Mouse (Mus musculus) liver, embryonic 15.5 days (tissue): ENCODE measurements around the gene Gm5127. TPM values are rescaled to one million over a fixed set of nuclear protein-coding genes. Genes with fewer than 3 reads are reported as not detected.

Experiments
- ATAC-seq: fragments of 200-750 bp; cut with Nextera tagmentation; 2 replicates; pipeline ENCODE4 v1.8.0; 2017; ENCODE audit warnings: moderate number of reproducible peaks, mild to moderate bottlenecking, moderate library complexity; ENCODE audit not compliant: insufficient read depth
- H3K27ac ChIP-seq: fragments of 300-500 bp; sonication (generic); replicated peaks from 2 replicates; pipeline ENCODE4 v1.5.1; 2015; ENCODE audit warnings: mild to moderate bottlenecking, inconsistent platforms
- H3K27me3 ChIP-seq: fragments of 300-500 bp; sonication (generic); 2 replicates; pipeline ENCODE4 v1.6.1; 2015; ENCODE audit warnings: mild to moderate bottlenecking, inconsistent platforms
- H3K36me3 ChIP-seq: fragments of 300-500 bp; sonication (generic); replicated peaks from 2 replicates; pipeline ENCODE4 v1.6.1; 2015; ENCODE audit warnings: moderate library complexity, mild to moderate bottlenecking, inconsistent platforms
- H3K4me1 ChIP-seq: fragments of 300-500 bp; sonication (generic); replicated peaks from 2 replicates; pipeline ENCODE4 v1.6.1; 2015; ENCODE audit warnings: inconsistent platforms
- H3K4me2 ChIP-seq: fragments of 300-500 bp; sonication (generic); 2 replicates; pipeline ENCODE4 v1.6.1; 2015; ENCODE audit warnings: moderate library complexity, mild to moderate bottlenecking, inconsistent platforms
- H3K4me3 ChIP-seq: fragments of 300-500 bp; sonication (generic); replicated peaks from 2 replicates; pipeline ENCODE4 v1.5.1; 2015; ENCODE audit warnings: mild to moderate bottlenecking, inconsistent platforms
- H3K9ac ChIP-seq: fragments of 300-500 bp; sonication (generic); 2 replicates; pipeline ENCODE4 v1.6.1; 2015; ENCODE audit warnings: moderate library complexity, mild to moderate bottlenecking, inconsistent platforms
- H3K9me3 ChIP-seq: fragments of 300-500 bp; sonication (generic); replicated peaks from 2 replicates; pipeline ENCODE4 v1.6.1; 2016; ENCODE audit warnings: inconsistent platforms
- WGBS: fragments of 180-500 bp; shearing (Covaris S2); methylation state at CpG from one replicate; pipeline ENCODE4 v1.1.7; 2015; ENCODE audit warnings: mixed read lengths; ENCODE audit not compliant: insufficient replicate concordance; 5-methylcytosine and 5-hydroxymethylcytosine counted together
- microRNA-seq: library from miRNA; unstranded; fragments of <30 nt; microRNA quantifications from one replicate; pipeline ENCODE4, GENCODE M21; 2016
- polyA plus RNA-seq: library from polyadenylated mRNA; unstranded; fragments of >200 nt; fragmentation: Nextera tagmentation; extraction: Ambion mirVana; gene quantifications from 2 replicates; pipeline ENCODE4 v1.2.1, GENCODE M21; 2015

Gm5127 gene
- polyA plus RNA-seq, 1 experiment from 2014 or later = not detected

GRCm38 (mm10) chrX:106628514-106628913 lies 45.5 kb downstream of the Gm5127 start:
- H3K4me2 ChIP-seq = no peak overlapping the region
- no peaks in the 10 kb centered on the region for H3K36me3 ChIP-seq
- H3K4me1 ChIP-seq = no peaks in the 10 kb centered on the region
- no peaks in the 10 kb centered on the region for H3K9me3 ChIP-seq
- no peak for ATAC-seq
- H3K9ac ChIP-seq = no peak overlapping the region
- H3K27me3 ChIP-seq = no peaks in the 10 kb centered on the region
- 35% methylated on average over 1 of the region's 1 CpGs for WGBS
- H3K4me3 ChIP-seq = no peak overlapping the region
- no peak overlapping the region for H3K27ac ChIP-seq

GRCm38 (mm10) chrX:106633543-106633942 lies 50.6 kb downstream of the Gm5127 start:
- Histone ChIP-seq H3K27me3 (no peaks in the 10 kb centered on the region), H3K36me3 (no peaks in the 10 kb centered on the region), H3K9me3 (no peaks in the 10 kb centered on the region), H3K9ac (no peak overlapping the region), H3K27ac (no peak overlapping the region), H3K4me1 (no peaks in the 10 kb centered on the region), H3K4me3 (no peak overlapping the region), H3K4me2 (no peak overlapping the region)
- ATAC-seq = no peak

DNA sequence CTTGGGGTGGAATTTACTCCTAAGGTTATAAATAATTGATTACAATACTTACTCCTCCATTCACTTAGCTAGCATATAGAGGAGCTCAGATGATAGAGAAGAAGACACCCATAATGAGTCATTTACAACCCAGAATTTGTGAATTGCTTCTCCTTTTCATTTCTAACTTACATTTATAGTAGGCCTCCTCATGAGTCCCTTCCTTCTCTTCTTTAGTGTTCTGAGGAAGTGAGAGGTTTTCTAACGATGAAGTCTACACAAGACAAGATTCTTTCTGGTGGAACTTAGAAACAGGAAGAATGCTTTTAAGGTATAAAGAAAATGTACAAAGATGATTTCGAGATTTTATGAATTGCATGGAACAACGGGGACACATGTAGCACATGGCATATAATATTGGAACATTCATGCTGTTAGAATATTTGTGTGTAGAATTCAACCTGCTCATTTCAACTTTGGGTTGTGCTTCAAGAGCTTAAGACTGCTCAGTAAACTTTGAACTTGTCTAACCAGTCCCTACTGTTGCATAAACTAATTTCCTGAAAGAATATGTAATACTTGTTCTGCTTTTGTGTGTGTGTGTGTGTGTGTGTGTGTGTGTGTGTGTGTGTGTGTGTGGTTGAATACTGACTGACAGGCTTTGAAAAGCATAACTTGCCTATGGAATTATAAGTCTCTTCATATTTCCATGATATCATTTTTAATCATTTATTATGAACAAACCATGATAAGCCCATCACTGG lies 52.0 kb downstream of the Gm5127 start:
- 44% methylated on average over 3 of the region's 3 CpGs for WGBS
- no peak overlapping the region for H3K4me2 ChIP-seq
- no peak overlapping the region for H3K9ac ChIP-seq
- no peaks in the 10 kb centered on the region for H3K36me3 ChIP-seq
- H3K9me3 ChIP-seq = no peaks in the 10 kb centered on the region
- H3K4me1 ChIP-seq = no peaks in the 10 kb centered on the region
- H3K4me3 ChIP-seq = no peak overlapping the region
- ATAC-seq = no peak
- no peak overlapping the region for H3K27ac ChIP-seq
- no peaks in the 10 kb centered on the region for H3K27me3 ChIP-seq

DNA sequence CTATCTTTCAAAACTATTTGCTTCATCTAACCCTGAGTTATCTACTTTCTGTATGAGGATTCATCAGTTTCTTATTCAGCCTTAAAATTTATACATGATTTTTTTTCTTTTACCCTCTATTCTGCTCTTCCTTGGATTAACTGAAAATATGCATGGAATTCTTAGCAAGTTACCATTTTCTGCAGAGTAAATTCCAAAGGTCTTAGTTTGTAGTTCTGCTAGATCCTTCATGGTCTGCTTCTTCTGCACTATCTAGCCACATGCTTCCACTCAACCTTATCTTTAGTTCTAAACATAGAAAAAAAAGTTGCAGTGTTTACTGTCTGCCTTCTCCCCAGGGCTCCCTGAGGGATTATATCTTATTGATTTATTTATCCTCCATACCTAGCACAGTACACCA lies 79.1 kb downstream of the Gm5127 start:
- no peaks in the 10 kb centered on the region for H3K9me3 ChIP-seq
- no peaks in the 10 kb centered on the region for H3K4me1 ChIP-seq
- ATAC-seq = no peak
- H3K9ac ChIP-seq = no peak overlapping the region
- H3K36me3 ChIP-seq = no peaks in the 10 kb centered on the region
- H3K27ac ChIP-seq = no peak overlapping the region
- H3K4me3 ChIP-seq = no peak overlapping the region
- no peaks in the 10 kb centered on the region for H3K27me3 ChIP-seq
- no peak overlapping the region for H3K4me2 ChIP-seq

DNA sequence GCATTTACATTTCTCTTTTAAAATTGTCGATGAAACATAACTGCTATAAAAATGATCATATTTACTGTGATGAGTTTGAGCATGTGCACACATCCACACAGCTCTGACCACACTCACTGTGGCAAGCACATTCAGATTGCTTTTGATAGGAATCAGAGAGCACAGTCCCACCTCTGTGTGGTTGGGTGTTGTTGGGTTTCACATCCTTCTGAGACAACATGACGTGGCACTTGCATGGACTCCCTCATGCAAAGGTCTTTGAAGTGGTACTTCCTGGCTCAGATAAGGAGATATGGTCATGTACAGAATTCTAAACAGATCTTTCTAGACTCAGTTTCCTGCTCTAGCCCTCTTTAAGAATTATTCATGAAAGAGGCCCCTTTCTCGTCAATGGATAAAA lies 121.6 kb downstream of the Gm5127 start:
- no peaks in the 10 kb centered on the region for H3K36me3 ChIP-seq
- H3K27ac ChIP-seq = no peak overlapping the region
- H3K4me2 ChIP-seq = no peak overlapping the region
- H3K4me1 ChIP-seq = no peaks in the 10 kb centered on the region
- no peaks in the 10 kb centered on the region for H3K9me3 ChIP-seq
- no peak overlapping the region for H3K4me3 ChIP-seq
- no peaks in the 10 kb centered on the region for H3K27me3 ChIP-seq
- ATAC-seq = no peak
- 54% methylated on average over 3 of the region's 3 CpGs for WGBS
- H3K9ac ChIP-seq = no peak overlapping the region

- Histone ChIP-seq H3K4me3 (no peak overlapping the region), H3K27ac (no peak overlapping the region), H3K4me1 (no peaks in the 10 kb centered on the region), H3K9me3 (no peaks in the 10 kb centered on the region), H3K9ac (no peak overlapping the region), H3K36me3 (no peaks in the 10 kb centered on the region), H3K4me2 (no peak overlapping the region), H3K27me3 (no peaks in the 10 kb centered on the region)
- 13% methylated on average over 2 of the region's 2 CpGs for WGBS
- no peak for ATAC-seq
These were observed 134.2 kb downstream of the Gm5127 start for GRCm38 (mm10) chrX:106717160-106717559.

GRCm38 (mm10) chrX:106742241-106742640 lies 159.3 kb downstream of the Gm5127 start:
- ATAC-seq = no peak
- Histone ChIP-seq H3K27me3 (no peaks in the 10 kb centered on the region), H3K4me1 (no peaks in the 10 kb centered on the region), H3K4me3 (no peak overlapping the region), H3K9ac (no peak overlapping the region), H3K27ac (no peak overlapping the region), H3K36me3 (no peaks in the 10 kb centered on the region), H3K4me2 (no peak overlapping the region), H3K9me3 (no peaks in the 10 kb centered on the region)

DNA sequence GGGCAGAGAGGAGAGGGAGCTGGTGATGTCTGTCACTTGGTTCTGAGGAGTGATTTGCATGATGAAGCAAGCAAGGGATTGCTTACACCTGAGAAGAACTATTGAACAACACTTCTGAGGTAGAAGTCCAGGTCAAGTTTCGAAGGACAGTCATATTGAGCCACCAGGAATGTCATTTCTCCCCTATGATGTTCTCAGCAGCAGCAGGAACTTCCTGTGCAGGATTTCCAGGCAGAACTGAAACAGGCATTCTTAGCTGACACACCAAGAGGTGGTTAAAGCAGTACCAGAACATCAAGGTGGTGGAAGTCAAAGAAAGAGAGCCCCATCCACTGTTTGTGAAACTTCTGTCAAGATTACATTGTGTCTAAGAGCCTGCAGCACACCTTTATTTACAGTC lies 172.3 kb downstream of the Gm5127 start:
- Histone ChIP-seq H3K9ac (no peak overlapping the region), H3K36me3 (no peaks in the 10 kb centered on the region), H3K27me3 (no peaks in the 10 kb centered on the region), H3K4me3 (no peak overlapping the region), H3K4me2 (no peak overlapping the region), H3K4me1 (no peaks in the 10 kb centered on the region), H3K9me3 (no peaks in the 10 kb centered on the region), H3K27ac (no peak overlapping the region)
- no peak for ATAC-seq
- 33% methylated on average over 1 of the region's 1 CpGs for WGBS

Small RNA genes within 50 kb of the gene (microRNA-seq; reads per million reads assigned to microRNA genes)
- not detected for gene Gm22102

Other genes starting within 250 kb of the Gm5127 start
- gene Fndc3c1, start 97.8 kb upstream of the Gm5127 start, polyA plus RNA-seq = 0.21 and 0.55 TPM in 2 replicates
- 1.4 and 1.7 TPM in 2 replicates for gene Cysltr1, start 20.5 kb downstream of the Gm5127 start, polyA plus RNA-seq